Mouse (Mus musculus): Measurements from ENCODE around the gene Mtch1. TPM values are rescaled to one million over a fixed set of nuclear protein-coding genes. Genes with fewer than 3 reads are reported as not detected.
A peak's percentile ranks its signal among the peaks of the same experiment; 100 is the strongest.

Gene Mtch1
- polyA plus RNA-seq, 1 experiment from 2014 or later, result 266 TPM

- H3K4me2 ChIP-seq, result no peak overlapping the region
- no peak overlapping the region for H3K4me3 ChIP-seq (ENCODE audit: low read depth, low read length)
- no peaks in the 10 kb centered on the region for H3K9me3 ChIP-seq (replicated peaks; ENCODE audit: control insufficient read depth, low read length)
- H3K9ac ChIP-seq (ENCODE audit: low read depth, low read length), result no peak overlapping the region
- 59% methylated on average over 5 of the region's 5 CpGs for WGBS (ENCODE audit: insufficient replicate concordance)
- no peak for ATAC-seq (replicated peaks; ENCODE audit: insufficient number of reproducible peaks, low FRiP score, low TSS enrichment)
- peaks cover 18% of the 10 kb centered on the region for H3K4me1 ChIP-seq (ENCODE audit: control insufficient read depth, insufficient read depth, low read length)
- peaks cover 6% of the 10 kb centered on the region for H3K36me3 ChIP-seq (ENCODE audit: control insufficient read depth, insufficient read depth, low read length)
- peak overlapping the region; percentile 36 for H3K27ac ChIP-seq (ENCODE audit: low read depth, low read length)
- no peaks in the 10 kb centered on the region for H3K27me3 ChIP-seq (ENCODE audit: control insufficient read depth, insufficient read depth, low read length)
Measured at GRCm38 (mm10) chr17:29302149-29302548, 45.6 kb downstream of the Mtch1 start.

- Histone ChIP-seq H3K27ac (ENCODE audit: low read depth, low read length) (no peak overlapping the region), H3K9ac (ENCODE audit: low read depth, low read length) (no peak overlapping the region), H3K4me1 (ENCODE audit: control insufficient read depth, insufficient read depth, low read length) (peaks cover 18% of the 10 kb centered on the region), H3K9me3 (replicated peaks; ENCODE audit: control insufficient read depth, low read length) (no peaks in the 10 kb centered on the region), H3K4me3 (ENCODE audit: low read depth, low read length) (no peak overlapping the region), H3K27me3 (ENCODE audit: control insufficient read depth, insufficient read depth, low read length) (no peaks in the 10 kb centered on the region), H3K4me2 (no peak overlapping the region), H3K36me3 (ENCODE audit: control insufficient read depth, insufficient read depth, low read length) (peaks cover 6% of the 10 kb centered on the region)
- ATAC-seq (replicated peaks; ENCODE audit: insufficient number of reproducible peaks, low FRiP score, low TSS enrichment), result no peak
- WGBS (ENCODE audit: insufficient replicate concordance), result 91% methylated on average over 6 of the region's 6 CpGs
Measured at GRCm38 (mm10) chr17:29301421-29301820, 46.3 kb downstream of the Mtch1 start.

DNA sequence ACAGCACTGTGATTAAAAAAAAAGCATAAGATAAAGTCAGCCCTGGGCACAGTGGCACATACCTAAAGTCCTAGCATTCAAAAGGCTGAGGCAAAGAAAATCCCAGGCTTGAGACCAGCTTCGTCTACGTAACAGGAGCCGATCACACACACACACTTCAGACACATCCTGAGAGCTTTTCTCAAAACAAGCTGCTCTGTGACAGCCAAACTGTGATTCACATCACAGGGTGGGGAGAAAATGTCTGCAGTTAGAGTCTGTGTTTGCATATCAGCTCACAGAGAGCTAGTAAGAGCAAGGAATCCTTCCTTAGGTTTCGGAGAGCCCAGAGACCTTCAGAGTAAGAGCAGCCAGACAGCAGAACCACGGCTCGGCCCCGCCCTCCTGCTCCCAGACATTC is 46.8 kb downstream of the Mtch1 start:
- no peak for ATAC-seq (replicated peaks; ENCODE audit: insufficient number of reproducible peaks, low FRiP score, low TSS enrichment)
- Histone ChIP-seq H3K27me3 (ENCODE audit: control insufficient read depth, insufficient read depth, low read length) (no peaks in the 10 kb centered on the region), H3K4me3 (ENCODE audit: low read depth, low read length) (no peak overlapping the region), H3K4me1 (ENCODE audit: control insufficient read depth, insufficient read depth, low read length) (peaks cover 18% of the 10 kb centered on the region), H3K9ac (ENCODE audit: low read depth, low read length) (no peak overlapping the region), H3K9me3 (replicated peaks; ENCODE audit: control insufficient read depth, low read length) (no peaks in the 10 kb centered on the region), H3K36me3 (ENCODE audit: control insufficient read depth, insufficient read depth, low read length) (peaks cover 6% of the 10 kb centered on the region), H3K27ac (ENCODE audit: low read depth, low read length) (no peak overlapping the region), H3K4me2 (no peak overlapping the region)
- WGBS (ENCODE audit: insufficient replicate concordance), result 88% methylated on average over 7 of the region's 7 CpGs

DNA sequence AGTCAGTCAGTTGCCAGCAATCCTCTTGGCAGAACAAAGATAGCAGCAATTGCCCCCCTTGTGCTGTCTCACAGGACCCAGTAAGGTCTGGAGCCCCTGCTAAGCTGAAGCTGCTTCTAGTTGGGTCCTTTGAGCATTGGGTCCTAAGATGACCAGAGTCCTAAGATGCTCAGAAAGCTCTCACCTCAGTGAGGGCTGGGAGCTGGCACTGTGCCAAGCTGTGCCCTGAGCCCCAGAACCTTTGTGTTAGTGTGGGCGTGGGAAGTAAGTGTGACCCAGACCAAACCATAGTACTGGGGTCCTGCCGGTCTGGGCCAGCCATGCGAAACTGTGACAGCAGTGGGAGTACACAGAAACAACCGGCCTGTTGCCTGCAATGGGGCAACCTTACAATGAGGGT is 48.5 kb downstream of the Mtch1 start:
- ATAC-seq (replicated peaks; ENCODE audit: insufficient number of reproducible peaks, low FRiP score, low TSS enrichment), result no peak
- peaks cover 9% of the 10 kb centered on the region for H3K36me3 ChIP-seq (ENCODE audit: control insufficient read depth, insufficient read depth, low read length)
- H3K4me3 ChIP-seq (ENCODE audit: low read depth, low read length), result no peak overlapping the region
- H3K27me3 ChIP-seq (ENCODE audit: control insufficient read depth, insufficient read depth, low read length), result no peaks in the 10 kb centered on the region
- H3K4me1 ChIP-seq (ENCODE audit: control insufficient read depth, insufficient read depth, low read length), result peaks cover 3% of the 10 kb centered on the region
- H3K4me2 ChIP-seq, result no peak overlapping the region
- no peaks in the 10 kb centered on the region for H3K9me3 ChIP-seq (replicated peaks; ENCODE audit: control insufficient read depth, low read length)
- H3K27ac ChIP-seq (ENCODE audit: low read depth, low read length), result no peak overlapping the region
- H3K9ac ChIP-seq (ENCODE audit: low read depth, low read length), result no peak overlapping the region
- WGBS (ENCODE audit: insufficient replicate concordance), result 95% methylated on average over 4 of the region's 4 CpGs

DNA sequence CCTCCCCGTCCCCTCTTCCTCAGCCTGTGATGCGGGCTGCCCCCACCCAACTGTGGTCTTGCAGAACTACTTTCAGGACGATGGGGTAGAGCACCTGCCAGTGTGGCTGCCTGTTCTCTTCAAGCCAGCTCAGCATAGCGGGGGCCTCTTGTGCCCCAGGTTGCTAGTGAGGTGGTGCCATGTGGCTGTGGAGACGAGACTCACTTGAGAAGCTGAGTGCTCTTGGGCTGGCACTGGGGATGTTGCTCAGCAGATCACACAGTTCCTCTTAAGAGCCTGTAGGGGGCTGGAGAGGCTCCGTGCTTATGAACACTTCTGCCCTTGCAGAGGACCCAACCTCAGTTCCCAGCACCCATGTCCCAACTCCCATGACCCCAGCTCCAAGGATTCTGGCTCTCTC is 49.9 kb downstream of the Mtch1 start:
- no peak overlapping the region for H3K4me3 ChIP-seq (ENCODE audit: low read depth, low read length)
- H3K27ac ChIP-seq (ENCODE audit: low read depth, low read length), result no peak overlapping the region
- H3K36me3 ChIP-seq (ENCODE audit: control insufficient read depth, insufficient read depth, low read length), result peaks cover 10% of the 10 kb centered on the region
- ATAC-seq (replicated peaks; ENCODE audit: insufficient number of reproducible peaks, low FRiP score, low TSS enrichment), result no peak
- WGBS (ENCODE audit: insufficient replicate concordance), result 86% methylated on average over 6 of the region's 6 CpGs
- no peak overlapping the region for H3K4me2 ChIP-seq
- no peak overlapping the region for H3K9ac ChIP-seq (ENCODE audit: low read depth, low read length)
- H3K9me3 ChIP-seq (replicated peaks; ENCODE audit: control insufficient read depth, low read length), result no peaks in the 10 kb centered on the region
- no peaks in the 10 kb centered on the region for H3K27me3 ChIP-seq (ENCODE audit: control insufficient read depth, insufficient read depth, low read length)
- peaks cover 3% of the 10 kb centered on the region for H3K4me1 ChIP-seq (ENCODE audit: control insufficient read depth, insufficient read depth, low read length)

DNA sequence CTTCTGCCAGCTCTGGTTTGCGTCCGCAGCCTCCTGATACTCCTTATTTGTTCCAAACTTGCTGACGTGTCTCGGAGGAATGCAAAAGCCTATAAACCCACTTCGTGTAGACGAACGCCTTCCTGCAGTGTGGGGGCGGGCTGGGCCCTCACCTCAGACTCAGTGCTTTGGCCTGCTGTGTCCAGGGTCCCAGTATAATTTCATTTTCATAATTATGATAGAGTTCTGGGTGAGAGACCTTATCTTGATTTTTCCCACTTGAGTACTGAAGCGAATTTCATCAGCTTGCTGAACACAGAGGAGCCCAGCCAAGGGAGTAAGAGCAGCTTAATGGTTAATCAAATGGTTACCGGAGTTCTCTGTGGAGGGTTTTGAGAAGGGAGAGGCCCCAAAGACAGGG is 50.4 kb downstream of the Mtch1 start:
- H3K27me3 ChIP-seq (ENCODE audit: control insufficient read depth, insufficient read depth, low read length), result no peaks in the 10 kb centered on the region
- no peak overlapping the region for H3K9ac ChIP-seq (ENCODE audit: low read depth, low read length)
- peaks cover 3% of the 10 kb centered on the region; the same call in 1 of the 2 replicates for H3K4me1 ChIP-seq (ENCODE audit: control insufficient read depth, insufficient read depth, low read length)
- H3K4me3 ChIP-seq (ENCODE audit: low read depth, low read length), result no peak overlapping the region
- H3K9me3 ChIP-seq (replicated peaks; ENCODE audit: control insufficient read depth, low read length), result no peaks in the 10 kb centered on the region
- ATAC-seq (replicated peaks; ENCODE audit: insufficient number of reproducible peaks, low FRiP score, low TSS enrichment), result no peak
- no peak overlapping the region for H3K4me2 ChIP-seq
- peaks cover 10% of the 10 kb centered on the region for H3K36me3 ChIP-seq (ENCODE audit: control insufficient read depth, insufficient read depth, low read length)
- 64% methylated on average over 10 of the region's 10 CpGs for WGBS (ENCODE audit: insufficient replicate concordance)
- no peak overlapping the region for H3K27ac ChIP-seq (ENCODE audit: low read depth, low read length)

DNA sequence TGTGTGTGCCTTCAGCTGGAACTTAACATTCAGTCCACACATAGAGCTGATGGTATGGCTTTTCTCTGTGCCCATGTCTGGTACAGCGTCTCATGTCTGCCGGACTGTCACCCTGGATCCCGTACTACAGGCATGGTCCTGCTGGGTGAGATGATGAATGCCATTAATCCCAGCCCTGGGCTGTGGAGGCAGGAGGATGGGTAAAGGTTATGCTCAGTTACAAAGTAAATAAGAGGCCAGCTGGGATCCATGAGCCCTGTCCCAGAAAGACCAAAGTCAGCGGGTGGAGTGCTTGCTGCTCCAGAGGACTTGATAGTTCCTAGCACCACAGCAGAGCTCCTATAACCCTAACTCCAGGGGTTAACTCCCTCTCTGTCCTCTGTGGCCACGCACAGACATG is 51.9 kb downstream of the Mtch1 start:
- Histone ChIP-seq H3K27me3 (ENCODE audit: control insufficient read depth, insufficient read depth, low read length) (no peaks in the 10 kb centered on the region), H3K4me2 (no peak overlapping the region), H3K4me3 (ENCODE audit: low read depth, low read length) (no peak overlapping the region), H3K36me3 (ENCODE audit: control insufficient read depth, insufficient read depth, low read length) (peaks cover 10% of the 10 kb centered on the region), H3K9me3 (replicated peaks; ENCODE audit: control insufficient read depth, low read length) (no peaks in the 10 kb centered on the region), H3K4me1 (ENCODE audit: control insufficient read depth, insufficient read depth, low read length) (no peaks in the 10 kb centered on the region), H3K27ac (ENCODE audit: low read depth, low read length) (no peak overlapping the region), H3K9ac (ENCODE audit: low read depth, low read length) (no peak overlapping the region)
- ATAC-seq (replicated peaks; ENCODE audit: insufficient number of reproducible peaks, low FRiP score, low TSS enrichment), result no peak
- WGBS (ENCODE audit: insufficient replicate concordance), result 77% methylated on average over 5 of the region's 5 CpGs

GRCm38 (mm10) chr17:29293807-29294605 is 53.7 kb downstream of the Mtch1 start:
- no peak overlapping the region for H3K4me3 ChIP-seq (ENCODE audit: low read depth, low read length)
- peaks cover 3% of the 10 kb centered on the region for H3K36me3 ChIP-seq (ENCODE audit: control insufficient read depth, insufficient read depth, low read length)
- no peak overlapping the region for H3K27ac ChIP-seq (ENCODE audit: low read depth, low read length)
- H3K4me2 ChIP-seq, result no peak overlapping the region
- H3K9me3 ChIP-seq (replicated peaks; ENCODE audit: control insufficient read depth, low read length), result no peaks in the 10 kb centered on the region
- H3K9ac ChIP-seq (ENCODE audit: low read depth, low read length), result no peak overlapping the region
- WGBS (ENCODE audit: insufficient replicate concordance), result 81% methylated on average over 9 of the region's 9 CpGs
- no peaks in the 10 kb centered on the region for H3K4me1 ChIP-seq (ENCODE audit: control insufficient read depth, insufficient read depth, low read length)
- ATAC-seq (replicated peaks; ENCODE audit: insufficient number of reproducible peaks, low FRiP score, low TSS enrichment), result no peak
- no peaks in the 10 kb centered on the region for H3K27me3 ChIP-seq (ENCODE audit: control insufficient read depth, insufficient read depth, low read length)

- Histone ChIP-seq H3K27me3 (ENCODE audit: control insufficient read depth, insufficient read depth, low read length) (no peaks in the 10 kb centered on the region), H3K4me1 (ENCODE audit: control insufficient read depth, insufficient read depth, low read length) (no peaks in the 10 kb centered on the region), H3K4me3 (ENCODE audit: low read depth, low read length) (no peak overlapping the region), H3K9ac (ENCODE audit: low read depth, low read length) (no peak overlapping the region), H3K36me3 (ENCODE audit: control insufficient read depth, insufficient read depth, low read length) (peaks cover 3% of the 10 kb centered on the region), H3K9me3 (replicated peaks; ENCODE audit: control insufficient read depth, low read length) (no peaks in the 10 kb centered on the region), H3K27ac (ENCODE audit: low read depth, low read length) (no peak overlapping the region), H3K4me2 (no peak overlapping the region)
- 77% methylated on average over 3 of the region's 3 CpGs for WGBS (ENCODE audit: insufficient replicate concordance)
- no peak for ATAC-seq (replicated peaks; ENCODE audit: insufficient number of reproducible peaks, low FRiP score, low TSS enrichment)
Measured at GRCm38 (mm10) chr17:29292996-29293395, 54.7 kb downstream of the Mtch1 start.
